Mouse (Mus musculus) midbrain, embryonic 11.5 days (tissue): ENCODE results near the gene Ndufs3. TPM values are rescaled to one million over a fixed set of nuclear protein-coding genes. Genes with fewer than 3 reads are reported as not detected.
A peak's percentile ranks its signal among the peaks of the same experiment; 100 is the strongest.

Experiments
- ATAC-seq: fragments of 200-750 bp; cut with Nextera tagmentation; 2 replicates; pipeline ENCODE4 v1.8.0; 2017; ENCODE audit warnings: moderate TSS enrichment, moderate library complexity; ENCODE audit not compliant: low FRiP score
- DNase-seq: peaks from one replicate; pipeline ENCODE4 v3.0.0; 2015; ENCODE audit warnings: low spot score; ENCODE audit errors: missing footprints
- H3K27ac ChIP-seq: fragments of 300-500 bp; sonication (generic); 2 replicates; pipeline ENCODE4 v1.5.1; 2014; ENCODE audit warnings: low read depth, low read length
- H3K27me3 ChIP-seq: fragments of 300-500 bp; sonication (generic); 2 replicates; pipeline ENCODE4 v1.6.1; 2014; ENCODE audit warnings: mild to moderate bottlenecking, low read length, moderate library complexity, mixed read lengths; ENCODE audit not compliant: control insufficient read depth, insufficient read depth
- H3K36me3 ChIP-seq: fragments of 300-500 bp; sonication (generic); 2 replicates; pipeline ENCODE4 v1.6.1; 2014; ENCODE audit warnings: mild to moderate bottlenecking, low read length, moderate library complexity, mixed read lengths; ENCODE audit not compliant: control insufficient read depth, insufficient read depth
- H3K4me1 ChIP-seq: fragments of 300-500 bp; sonication (generic); 2 replicates; pipeline ENCODE4 v1.6.1; 2014; ENCODE audit warnings: low read length; ENCODE audit not compliant: control insufficient read depth, insufficient read depth
- H3K4me2 ChIP-seq: fragments of 300-500 bp; sonication (generic); 2 replicates; pipeline ENCODE4 v1.6.1; 2014; ENCODE audit warnings: mild to moderate bottlenecking, moderate library complexity
- H3K4me3 ChIP-seq: fragments of 300-500 bp; sonication (generic); 2 replicates; pipeline ENCODE4 v1.5.1; 2014; ENCODE audit warnings: low read depth, low read length
- H3K9ac ChIP-seq: fragments of 300-500 bp; sonication (generic); 2 replicates; pipeline ENCODE4 v1.6.1; 2014; ENCODE audit warnings: low read length
- H3K9me3 ChIP-seq: fragments of 300-500 bp; sonication (generic); 2 replicates; pipeline ENCODE4 v1.6.1; 2016; ENCODE audit warnings: low read length; ENCODE audit not compliant: control insufficient read depth
- WGBS: fragments of 180-500 bp; shearing (Covaris S2); extraction: QIAGEN DNeasy Blood & Tissue Kit; methylation state at CpG from one replicate; pipeline ENCODE4 v1.1.7; 2014; 5-methylcytosine and 5-hydroxymethylcytosine counted together
- polyA plus RNA-seq: library from polyadenylated mRNA; unstranded; fragments of >200 nt; fragmentation: Nextera tagmentation; extraction: Ambion mirVana; gene quantifications from 2 replicates; pipeline ENCODE4 v1.2.1, GENCODE M21; 2014

Gene Ndufs3
- polyA plus RNA-seq, 1 experiment from 2014 or later: 204 TPM

DNA sequence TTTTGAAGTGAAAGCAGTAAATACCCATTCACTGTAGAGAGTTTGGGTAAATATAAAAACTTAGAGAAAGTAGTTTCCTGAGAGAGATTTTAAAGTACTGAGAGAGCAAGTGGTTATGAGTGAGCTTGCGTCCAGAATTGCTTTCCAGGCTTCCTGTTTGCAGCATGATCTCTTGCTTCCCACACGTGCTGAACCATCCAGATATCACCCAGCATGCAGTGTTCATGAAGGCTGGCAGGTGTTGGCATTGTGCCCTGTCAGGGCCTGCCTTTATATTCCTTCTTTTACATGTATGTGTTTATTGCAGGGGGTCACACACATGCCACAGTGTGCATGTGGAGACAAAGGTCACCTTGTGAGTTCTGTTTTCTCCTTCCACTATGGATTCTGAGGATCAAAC is 29.4 kb downstream of the Ndufs3 start:
- no peaks in the 10 kb centered on the region for H3K36me3 ChIP-seq
- H3K4me3 ChIP-seq: no peak overlapping the region
- no peaks in the 10 kb centered on the region for H3K9me3 ChIP-seq
- ATAC-seq: no peak
- WGBS: 80% methylated on average over 2 of the region's 2 CpGs
- H3K4me2 ChIP-seq: no peak overlapping the region
- no peak overlapping the region for H3K9ac ChIP-seq
- no peaks in the 10 kb centered on the region for H3K27me3 ChIP-seq
- no peak overlapping the region for H3K27ac ChIP-seq
- H3K4me1 ChIP-seq: no peaks in the 10 kb centered on the region; the same call in 1 of the 2 replicates
- DNase-seq: no peak

DNA sequence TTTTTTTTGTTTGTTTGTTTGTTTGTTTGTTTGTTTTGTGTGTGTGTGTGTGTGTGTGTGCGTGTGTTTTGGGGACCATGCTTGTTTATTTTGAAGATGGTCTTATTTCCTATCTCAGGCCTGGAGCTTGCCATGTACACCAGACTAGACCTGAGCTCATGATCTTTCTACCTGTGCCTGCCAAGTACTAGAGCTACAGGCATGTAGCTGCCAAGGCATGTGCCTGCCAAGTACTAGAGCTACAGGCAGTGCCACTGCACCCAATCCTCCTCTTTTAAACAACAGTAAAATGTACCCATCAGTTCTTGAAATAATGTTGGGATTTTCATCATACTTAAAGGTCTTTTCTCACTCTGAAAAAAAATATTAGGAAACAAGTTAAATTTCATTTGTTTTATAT is 30.6 kb downstream of the Ndufs3 start:
- WGBS: 83% methylated on average over 1 of the region's 1 CpGs
- Histone ChIP-seq H3K4me3 (no peak overlapping the region), H3K27me3 (no peaks in the 10 kb centered on the region), H3K4me2 (no peak overlapping the region), H3K36me3 (no peaks in the 10 kb centered on the region), H3K27ac (no peak overlapping the region), H3K9ac (no peak overlapping the region), H3K9me3 (no peaks in the 10 kb centered on the region), H3K4me1 (no peaks in the 10 kb centered on the region)
- DNase-seq (no peak), ATAC-seq (no peak)

DNA sequence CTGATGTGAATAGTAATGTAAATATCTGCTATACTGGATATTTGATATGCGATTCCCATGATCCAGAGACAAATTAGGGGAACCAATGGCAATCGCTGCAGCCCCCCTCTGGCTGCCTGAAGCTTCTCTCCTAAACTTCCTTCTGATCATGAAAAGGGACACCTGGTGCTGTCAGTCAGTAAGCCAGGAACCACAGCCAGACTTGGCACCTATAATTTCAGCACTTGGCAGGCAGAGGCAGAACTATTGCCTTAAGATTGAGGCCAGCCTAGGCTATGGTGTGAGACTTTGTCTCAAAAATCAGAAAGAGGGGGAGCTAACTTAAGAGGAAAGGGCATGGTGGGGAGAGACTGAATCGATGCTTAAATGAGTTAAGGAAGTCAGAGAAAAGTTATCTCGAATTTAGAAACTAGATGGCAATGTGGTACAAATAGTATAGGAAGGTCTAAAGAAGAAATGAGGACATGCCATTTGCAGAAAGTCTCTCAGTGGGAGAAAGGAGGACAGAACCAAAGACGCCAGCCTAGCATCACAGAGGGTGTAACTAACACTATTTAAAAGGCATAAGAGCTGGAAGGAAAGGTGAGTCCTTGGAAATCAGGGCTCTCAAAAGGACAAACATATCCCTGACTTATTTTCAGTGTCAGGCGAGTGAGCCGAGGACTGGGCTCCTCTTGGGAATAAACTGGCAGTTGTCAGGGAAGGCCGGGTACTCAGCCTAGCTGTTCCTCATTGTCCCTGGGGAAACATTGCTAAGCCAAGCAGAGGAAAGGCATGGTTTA is 33.3 kb downstream of the Ndufs3 start:
- Histone ChIP-seq H3K36me3 (no peaks in the 10 kb centered on the region), H3K4me2 (no peak overlapping the region), H3K27ac (peak overlapping the region; percentile 20), H3K4me3 (no peak overlapping the region), H3K9ac (no peak overlapping the region), H3K27me3 (no peaks in the 10 kb centered on the region), H3K4me1 (no peaks in the 10 kb centered on the region), H3K9me3 (no peaks in the 10 kb centered on the region)
- 77% methylated on average over 8 of the region's 8 CpGs for WGBS
- ATAC-seq (no peak), DNase-seq (no peak)

DNA sequence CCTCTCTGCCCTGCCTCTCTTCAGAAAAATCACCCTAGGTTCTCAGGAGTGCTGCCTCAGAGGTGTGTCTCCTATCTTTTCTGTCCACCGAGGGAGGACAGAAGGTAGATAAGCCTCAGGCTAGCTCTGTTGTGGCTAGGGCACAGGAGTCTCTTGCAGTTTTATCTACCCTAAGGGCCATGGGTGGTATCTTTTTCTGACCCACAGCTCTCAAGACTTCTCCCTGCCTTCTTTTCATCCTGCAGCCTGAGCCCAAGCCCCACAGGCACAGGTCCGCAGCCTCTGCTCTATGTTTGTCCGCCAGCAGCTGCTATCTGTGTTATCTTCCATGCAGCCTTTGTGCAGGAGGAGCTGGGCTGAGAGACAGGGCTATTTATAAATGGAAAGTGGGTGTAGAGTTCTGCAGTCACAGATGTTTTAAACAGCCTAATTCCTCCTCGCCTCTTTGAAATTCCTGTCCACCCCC is 34.5 kb downstream of the Ndufs3 start:
- WGBS: 61% methylated on average over 4 of the region's 4 CpGs
- no peak for ATAC-seq

GRCm38 (mm10) chr2:90866524-90866923 is 38.1 kb downstream of the Ndufs3 start:
- Histone ChIP-seq H3K27me3 (no peaks in the 10 kb centered on the region), H3K4me3 (no peak overlapping the region), H3K9me3 (no peaks in the 10 kb centered on the region), H3K27ac (no peak overlapping the region), H3K9ac (no peak overlapping the region), H3K4me2 (no peak overlapping the region), H3K4me1 (no peaks in the 10 kb centered on the region), H3K36me3 (peaks cover 6% of the 10 kb centered on the region; the same call in 1 of the 2 replicates)
- peak; percentile 88 for ATAC-seq
- 27% methylated on average over 3 of the region's 3 CpGs for WGBS
- peak; percentile 94 for DNase-seq

More for the DNA sequence above, 34.5 kb downstream of the Ndufs3 start:
- Histone ChIP-seq H3K27ac (peak overlapping the region; percentile 30; the same call in 1 of the 2 replicates), H3K9ac (no peak overlapping the region; the same call in 1 of the 2 replicates), H3K9me3 (no peaks in the 10 kb centered on the region), H3K36me3 (peaks cover 4% of the 10 kb centered on the region; the same call in 1 of the 2 replicates), H3K4me2 (no peak overlapping the region), H3K4me3 (no peak overlapping the region), H3K4me1 (no peaks in the 10 kb centered on the region), H3K27me3 (no peaks in the 10 kb centered on the region)
- no peak for DNase-seq

GRCm38 (mm10) chr2:90864184-90864583 is 40.4 kb downstream of the Ndufs3 start:
- Histone ChIP-seq H3K4me2 (no peak overlapping the region), H3K27ac (no peak overlapping the region), H3K4me3 (no peak overlapping the region), H3K36me3 (peaks cover 13% of the 10 kb centered on the region), H3K4me1 (no peaks in the 10 kb centered on the region), H3K9me3 (no peaks in the 10 kb centered on the region), H3K9ac (no peak overlapping the region), H3K27me3 (no peaks in the 10 kb centered on the region)
- DNase-seq (no peak), ATAC-seq (0 out of 2 replicates have a peak, but pooled peaks have one; percentile 61)

- peaks cover 16% of the 10 kb centered on the region for H3K36me3 ChIP-seq
- WGBS: 96% methylated on average over 2 of the region's 2 CpGs
These were observed 43.1 kb downstream of the Ndufs3 start for GRCm38 (mm10) chr2:90861486-90861885.

DNA sequence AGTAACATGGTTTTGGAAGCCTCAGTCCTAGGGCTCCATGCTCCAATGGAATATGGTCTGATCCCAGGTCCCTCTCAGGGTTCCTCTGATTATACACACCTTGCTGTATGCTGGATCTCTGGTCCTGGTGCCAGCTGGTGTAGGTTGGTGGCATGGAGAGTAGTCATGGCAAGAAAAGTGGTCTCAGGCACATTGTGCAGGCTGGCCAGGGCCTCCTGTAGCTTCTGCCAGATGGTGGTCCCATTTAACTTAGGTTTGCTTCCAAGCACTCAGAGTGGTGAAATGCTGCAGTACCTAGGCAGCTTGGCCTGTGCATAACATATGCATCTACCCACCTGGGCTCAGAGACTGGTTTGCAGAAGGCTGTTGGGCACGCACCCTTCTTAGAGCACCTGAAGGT is 54.2 kb downstream of the Ndufs3 start:
- no peaks in the 10 kb centered on the region for H3K27me3 ChIP-seq
- ATAC-seq (no peak), DNase-seq (no peak)
- H3K36me3 ChIP-seq: peaks cover 10% of the 10 kb centered on the region
- 100% methylated on average over 1 of the region's 1 CpGs for WGBS
- peaks cover 11% of the 10 kb centered on the region; the same call in 1 of the 2 replicates for H3K4me1 ChIP-seq
- no peak overlapping the region for H3K4me2 ChIP-seq
- no peak overlapping the region for H3K27ac ChIP-seq
- no peak overlapping the region for H3K4me3 ChIP-seq
- no peak overlapping the region for H3K9ac ChIP-seq
- H3K9me3 ChIP-seq: no peaks in the 10 kb centered on the region

More at GRCm38 (mm10) chr2:90861486-90861885, 43.1 kb downstream of the Ndufs3 start:
- DNase-seq (peak; percentile 68), ATAC-seq (no peak)
- Histone ChIP-seq H3K9ac (no peak overlapping the region), H3K27me3 (no peaks in the 10 kb centered on the region), H3K27ac (no peak overlapping the region), H3K4me1 (no peaks in the 10 kb centered on the region), H3K4me3 (no peak overlapping the region), H3K4me2 (no peak overlapping the region), H3K9me3 (no peaks in the 10 kb centered on the region)

- H3K4me3 ChIP-seq: peak overlapping the region; percentile 73
- no peak for ATAC-seq
- H3K27ac ChIP-seq: no peak overlapping the region
- peaks cover 10% of the 10 kb centered on the region for H3K36me3 ChIP-seq
- DNase-seq: no peak
- H3K27me3 ChIP-seq: no peaks in the 10 kb centered on the region
- H3K4me1 ChIP-seq: peaks cover 11% of the 10 kb centered on the region; the same call in 1 of the 2 replicates
- H3K4me2 ChIP-seq: peak overlapping the region; percentile 56
- no peaks in the 10 kb centered on the region for H3K9me3 ChIP-seq
- no peak overlapping the region; the same call in 1 of the 2 replicates for H3K9ac ChIP-seq
- WGBS: 91% methylated on average over 5 of the region's 5 CpGs
These were observed 56.3 kb downstream of the Ndufs3 start for GRCm38 (mm10) chr2:90848331-90848730.
